Mouse (Mus musculus) cerebellum, adult 2 months (tissue): ENCODE data around the gene Aldh1a1.

Source experiments
- CTCF ChIP-seq: fragments of 200-500 bp; IDR thresholded peaks from 2 replicates; pipeline ENCODE4 v1.5.1; 2011; ENCODE audit warnings: low read depth, mild to moderate bottlenecking, control low read depth, low read length, moderate library complexity, borderline replicate concordance; ENCODE audit not compliant: insufficient read depth
- POLR2A ChIP-seq: fragments of 200-500 bp; IDR thresholded peaks from 2 replicates; pipeline ENCODE4 v1.6.1; 2011; ENCODE audit warnings: low read length, control low read depth, borderline replicate concordance; ENCODE audit not compliant: insufficient read depth

- TF ChIP-seq CTCF (no peak), POLR2A (no peak)
Observed at GRCm38 (mm10) chr19:20558952-20559351, 66.4 kb downstream of the Aldh1a1 start.
